Mouse (Mus musculus) midbrain, embryonic 13.5 days (tissue): ENCODE data around the gene Slbp. TPM values are rescaled to one million over a fixed set of nuclear protein-coding genes. Genes with fewer than 3 reads are reported as not detected.

Experiments
- ATAC-seq: fragments of 200-750 bp; cut with Nextera tagmentation; 2 replicates; pipeline ENCODE4 v1.8.0; 2017; ENCODE audit warnings: mild to moderate bottlenecking, moderate TSS enrichment, moderate library complexity
- H3K27ac ChIP-seq: fragments of 300-500 bp; sonication (generic); 2 replicates; pipeline ENCODE4 v1.5.1; 2015; ENCODE audit warnings: inconsistent platforms, mild to moderate bottlenecking, moderate library complexity
- H3K27me3 ChIP-seq: fragments of 300-500 bp; sonication (generic); 2 replicates; pipeline ENCODE4 v1.6.1; 2015; ENCODE audit warnings: mild to moderate bottlenecking, inconsistent platforms
- H3K36me3 ChIP-seq: fragments of 300-500 bp; sonication (generic); 2 replicates; pipeline ENCODE4 v1.6.1; 2015; ENCODE audit warnings: mild to moderate bottlenecking, inconsistent platforms
- H3K4me1 ChIP-seq: fragments of 300-500 bp; sonication (generic); replicated peaks from 2 replicates; pipeline ENCODE4 v1.6.1; 2015; ENCODE audit warnings: inconsistent platforms
- H3K4me2 ChIP-seq: fragments of 300-500 bp; sonication (generic); replicated peaks from 2 replicates; pipeline ENCODE4 v1.6.1; 2015; ENCODE audit warnings: moderate library complexity, mild to moderate bottlenecking, inconsistent platforms
- H3K4me3 ChIP-seq: fragments of 300-500 bp; sonication (generic); replicated peaks from 2 replicates; pipeline ENCODE4 v1.5.1; 2015; ENCODE audit warnings: mild to moderate bottlenecking, inconsistent platforms
- H3K9ac ChIP-seq: fragments of 300-500 bp; sonication (generic); replicated peaks from 2 replicates; pipeline ENCODE4 v1.6.1; 2015; ENCODE audit warnings: mild to moderate bottlenecking, inconsistent platforms
- H3K9me3 ChIP-seq: fragments of 300-500 bp; sonication (generic); 2 replicates; pipeline ENCODE4 v1.6.1; 2016; ENCODE audit warnings: mild to moderate bottlenecking, inconsistent platforms
- WGBS: fragments of 180-500 bp; shearing (Covaris S2); methylation state at CpG from one replicate; pipeline ENCODE4 v1.1.7; 2015; 5-methylcytosine and 5-hydroxymethylcytosine counted together
- polyA plus RNA-seq: library from polyadenylated mRNA; unstranded; fragments of >200 nt; fragmentation: Nextera tagmentation; extraction: Ambion mirVana; gene quantifications from 2 replicates; pipeline ENCODE4 v1.2.1, GENCODE M21; 2015

Gene Slbp
- polyA plus RNA-seq, 1 experiment from 2014 or later, result 143 TPM

- no peaks in the 10 kb centered on the region for H3K27me3 ChIP-seq
- no peak overlapping the region for H3K4me3 ChIP-seq
- no peak overlapping the region for H3K4me2 ChIP-seq
- H3K36me3 ChIP-seq, result no peaks in the 10 kb centered on the region
- ATAC-seq, result no peak
- no peaks in the 10 kb centered on the region for H3K9me3 ChIP-seq
- H3K27ac ChIP-seq, result no peak overlapping the region
- 88% methylated on average over 2 of the region's 2 CpGs for WGBS
- H3K9ac ChIP-seq, result no peak overlapping the region
- peaks cover under 1% of the 10 kb centered on the region for H3K4me1 ChIP-seq
These were observed 29.7 kb downstream of the Slbp start for GRCm38 (mm10) chr5:33622671-33623070.

DNA sequence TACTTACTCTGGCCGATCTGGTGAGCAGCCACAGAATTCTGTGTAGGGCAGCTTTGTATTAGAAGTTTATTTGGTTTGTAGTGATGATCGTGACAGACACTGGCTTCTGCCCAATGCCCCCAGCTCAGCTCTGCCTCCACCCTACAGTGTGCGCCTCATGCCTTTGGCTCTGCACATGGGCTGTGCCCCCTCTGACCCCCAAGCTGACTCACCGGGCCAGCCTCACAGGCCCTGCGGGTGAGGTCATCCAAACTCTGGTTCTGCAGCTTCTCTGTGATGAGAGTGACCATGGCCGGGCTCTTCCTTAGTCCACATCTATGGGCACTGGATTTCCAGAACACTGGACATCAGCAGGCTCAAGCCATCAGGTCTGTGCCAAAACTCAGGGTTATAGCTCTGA, 38.0 kb downstream of the Slbp start:
- ATAC-seq, result no peak
- no peaks in the 10 kb centered on the region for H3K4me1 ChIP-seq
- no peak overlapping the region for H3K9ac ChIP-seq
- no peaks in the 10 kb centered on the region for H3K9me3 ChIP-seq
- H3K4me2 ChIP-seq, result no peak overlapping the region
- H3K27me3 ChIP-seq, result no peaks in the 10 kb centered on the region
- 93% methylated on average over 6 of the region's 6 CpGs for WGBS
- H3K36me3 ChIP-seq, result peaks cover 25% of the 10 kb centered on the region
- H3K27ac ChIP-seq, result no peak overlapping the region
- H3K4me3 ChIP-seq, result no peak overlapping the region

DNA sequence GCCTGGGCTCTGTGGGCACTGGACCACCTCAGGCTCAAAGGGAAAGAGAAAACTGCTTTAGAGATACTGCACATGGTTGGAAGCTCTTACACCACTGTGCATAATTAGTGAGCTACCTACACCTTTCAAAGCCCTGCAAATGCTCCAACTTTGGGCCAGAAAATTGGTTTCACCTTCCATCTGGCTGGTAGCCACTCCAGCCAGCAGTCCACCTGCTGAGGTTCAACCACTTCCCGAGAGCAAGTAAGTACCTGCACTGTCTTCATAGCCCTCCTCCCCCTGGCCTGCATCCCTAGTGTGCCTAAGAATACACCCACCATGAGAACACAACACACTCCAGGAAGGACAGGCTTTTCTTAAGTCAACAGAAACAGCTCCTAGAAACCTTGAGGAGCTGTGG, 40.6 kb downstream of the Slbp start:
- WGBS, result 94% methylated on average over 1 of the region's 1 CpGs

GRCm38 (mm10) chr5:33609226-33609625, 43.1 kb downstream of the Slbp start:
- Histone ChIP-seq H3K27ac (no peak overlapping the region), H3K36me3 (peaks cover 64% of the 10 kb centered on the region), H3K9me3 (no peaks in the 10 kb centered on the region), H3K4me3 (no peak overlapping the region), H3K4me1 (no peaks in the 10 kb centered on the region), H3K9ac (no peak overlapping the region), H3K27me3 (no peaks in the 10 kb centered on the region), H3K4me2 (no peak overlapping the region)
- no peak for ATAC-seq
- 94% methylated on average over 1 of the region's 1 CpGs for WGBS

More for the DNA sequence above, 40.6 kb downstream of the Slbp start:
- H3K9ac ChIP-seq, result no peak overlapping the region
- no peaks in the 10 kb centered on the region for H3K27me3 ChIP-seq
- no peak overlapping the region for H3K27ac ChIP-seq
- no peaks in the 10 kb centered on the region for H3K9me3 ChIP-seq
- no peak overlapping the region for H3K4me3 ChIP-seq
- peaks cover 48% of the 10 kb centered on the region for H3K36me3 ChIP-seq
- H3K4me2 ChIP-seq, result no peak overlapping the region
- H3K4me1 ChIP-seq, result no peaks in the 10 kb centered on the region
- ATAC-seq, result no peak

GRCm38 (mm10) chr5:33607434-33607833, 44.9 kb downstream of the Slbp start:
- H3K4me3 ChIP-seq, result no peak overlapping the region
- H3K36me3 ChIP-seq, result peaks cover 56% of the 10 kb centered on the region
- no peaks in the 10 kb centered on the region for H3K27me3 ChIP-seq
- ATAC-seq, result no peak
- no peak overlapping the region for H3K4me2 ChIP-seq
- no peaks in the 10 kb centered on the region for H3K4me1 ChIP-seq
- no peaks in the 10 kb centered on the region for H3K9me3 ChIP-seq
- H3K9ac ChIP-seq, result no peak overlapping the region
- H3K27ac ChIP-seq, result no peak overlapping the region
- 97% methylated on average over 15 of the region's 15 CpGs for WGBS

- no peaks in the 10 kb centered on the region for H3K27me3 ChIP-seq
- no peaks in the 10 kb centered on the region for H3K9me3 ChIP-seq
- 86% methylated on average over 7 of the region's 7 CpGs for WGBS
- no peak overlapping the region for H3K4me3 ChIP-seq
- no peak overlapping the region for H3K4me2 ChIP-seq
- no peak overlapping the region for H3K9ac ChIP-seq
- no peak for ATAC-seq
- peaks cover 50% of the 10 kb centered on the region for H3K36me3 ChIP-seq
- no peaks in the 10 kb centered on the region for H3K4me1 ChIP-seq
- no peak overlapping the region for H3K27ac ChIP-seq
These were observed 45.7 kb downstream of the Slbp start for GRCm38 (mm10) chr5:33606631-33607030.

DNA sequence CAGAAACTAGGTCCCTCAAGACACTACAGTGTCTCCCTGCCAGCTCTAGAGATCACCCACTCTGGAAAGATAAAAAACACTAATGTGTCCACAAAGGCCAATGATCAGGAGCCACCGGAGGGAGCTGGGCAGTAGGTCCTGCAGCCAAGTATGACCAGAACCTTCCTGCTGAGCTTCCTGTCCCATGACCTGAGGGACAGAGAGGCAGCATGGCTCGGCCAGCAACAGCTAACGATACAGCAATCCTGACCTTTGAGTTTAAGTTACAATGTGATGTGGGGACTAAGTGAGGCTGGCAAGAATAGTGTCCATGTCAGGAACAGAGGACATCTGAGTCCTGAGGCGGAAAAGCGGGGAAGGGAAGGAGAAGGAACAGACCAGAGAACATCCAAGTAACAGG, 47.1 kb downstream of the Slbp start:
- no peak for ATAC-seq

GRCm38 (mm10) chr5:33593620-33594019, 58.8 kb downstream of the Slbp start:
- Histone ChIP-seq H3K27me3 (no peaks in the 10 kb centered on the region), H3K9ac (no peak overlapping the region), H3K9me3 (no peaks in the 10 kb centered on the region), H3K27ac (no peak overlapping the region), H3K36me3 (no peaks in the 10 kb centered on the region), H3K4me1 (no peaks in the 10 kb centered on the region), H3K4me2 (no peak overlapping the region), H3K4me3 (no peak overlapping the region)
- no peak for ATAC-seq
- WGBS, result 35% methylated on average over 2 of the region's 2 CpGs

More for the DNA sequence above, 47.1 kb downstream of the Slbp start:
- Histone ChIP-seq H3K4me2 (no peak overlapping the region), H3K27ac (no peak overlapping the region), H3K9me3 (no peaks in the 10 kb centered on the region), H3K9ac (no peak overlapping the region), H3K27me3 (no peaks in the 10 kb centered on the region), H3K36me3 (peaks cover 60% of the 10 kb centered on the region), H3K4me1 (no peaks in the 10 kb centered on the region), H3K4me3 (no peak overlapping the region)
- 90% methylated on average over 5 of the region's 5 CpGs for WGBS

DNA sequence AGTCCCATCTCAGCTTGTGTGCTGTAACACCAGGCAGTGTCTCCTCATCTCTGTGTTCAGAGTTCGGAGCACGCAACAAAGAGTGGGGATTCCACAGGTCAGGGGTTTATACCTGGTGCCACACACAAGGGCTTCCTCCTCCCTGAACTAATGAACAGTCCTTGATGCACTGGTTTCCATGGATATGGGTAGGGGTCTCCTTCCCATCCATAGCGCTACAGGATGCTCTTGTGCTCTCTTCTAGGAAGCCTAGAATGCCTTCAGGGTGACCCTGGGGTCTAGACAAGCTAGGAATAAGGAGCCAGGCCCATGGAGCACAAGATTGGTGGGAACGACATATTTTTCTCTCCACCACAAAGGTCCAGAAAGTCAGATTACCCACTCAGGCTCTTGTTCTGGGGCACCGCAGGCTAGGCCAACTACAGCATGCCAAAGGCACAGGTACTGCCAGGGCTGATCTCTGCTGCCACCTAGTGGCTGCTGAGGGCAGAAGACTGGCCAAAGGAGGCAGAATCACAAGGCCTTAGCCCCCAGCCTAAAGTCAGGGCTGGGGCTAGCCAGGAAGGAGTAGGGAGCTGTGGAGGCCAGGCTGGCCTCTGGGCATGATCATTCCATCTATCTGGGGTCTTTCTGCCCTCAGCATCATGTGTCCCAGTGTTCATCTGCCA, 63.0 kb downstream of the Slbp start:
- no peak overlapping the region for H3K27ac ChIP-seq
- H3K27me3 ChIP-seq, result 0 out of 2 replicates have a peak, but pooled peaks cover 2% of the 10 kb centered on the region
- no peak overlapping the region for H3K4me3 ChIP-seq
- H3K36me3 ChIP-seq, result no peaks in the 10 kb centered on the region
- peak; percentile 85 for ATAC-seq
- no peak overlapping the region; the same call in 1 of the 2 replicates for H3K9ac ChIP-seq
- H3K4me1 ChIP-seq, result no peaks in the 10 kb centered on the region
- H3K4me2 ChIP-seq, result no peak overlapping the region
- no peaks in the 10 kb centered on the region for H3K9me3 ChIP-seq
- 67% methylated on average over 5 of the region's 5 CpGs for WGBS

GRCm38 (mm10) chr5:33588066-33588465, 64.3 kb downstream of the Slbp start:
- Histone ChIP-seq H3K27me3 (0 out of 2 replicates have a peak, but pooled peaks cover 2% of the 10 kb centered on the region), H3K4me2 (no peak overlapping the region), H3K27ac (no peak overlapping the region), H3K9me3 (no peaks in the 10 kb centered on the region), H3K4me1 (no peaks in the 10 kb centered on the region), H3K4me3 (no peak overlapping the region), H3K36me3 (no peaks in the 10 kb centered on the region), H3K9ac (no peak overlapping the region)
- WGBS, result 85% methylated on average over 3 of the region's 3 CpGs
- ATAC-seq, result no peak

DNA sequence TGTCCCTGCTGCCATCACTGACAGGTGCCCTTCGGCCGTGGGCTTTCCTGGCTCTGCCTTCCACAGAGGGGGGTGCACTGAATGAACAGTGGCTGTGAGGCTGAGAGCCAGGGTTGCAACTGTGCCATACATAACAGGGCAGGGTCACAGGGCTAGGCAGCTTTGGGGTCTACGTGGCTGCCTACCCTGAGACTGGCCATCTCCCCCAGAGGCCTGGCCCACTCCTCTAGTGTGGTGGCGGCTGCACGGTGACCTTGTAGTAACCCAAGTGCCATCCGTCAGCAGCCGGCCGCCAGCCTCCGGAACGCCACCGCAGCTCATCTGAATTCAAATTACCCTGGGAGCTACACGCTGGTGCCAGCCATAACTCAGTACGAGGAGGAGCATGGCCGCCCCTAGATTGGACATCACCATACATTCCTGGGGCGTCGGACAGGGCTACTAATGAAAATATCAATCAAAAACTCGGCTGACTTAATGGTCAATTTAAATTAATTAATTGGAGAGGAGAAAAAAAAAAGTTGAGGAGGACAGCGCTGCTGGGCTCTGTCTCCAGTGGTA, 64.8 kb downstream of the Slbp start:
- Histone ChIP-seq H3K9me3 (no peaks in the 10 kb centered on the region), H3K27me3 (0 out of 2 replicates have a peak, but pooled peaks cover 2% of the 10 kb centered on the region), H3K27ac (no peak overlapping the region), H3K4me2 (no peak overlapping the region), H3K36me3 (no peaks in the 10 kb centered on the region), H3K4me1 (no peaks in the 10 kb centered on the region), H3K9ac (no peak overlapping the region), H3K4me3 (no peak overlapping the region)
- WGBS, result 79% methylated on average over 18 of the region's 18 CpGs
- ATAC-seq, result no peak
